Mouse (Mus musculus): ENCODE results near the gene 9130230L23Rik.

DNA sequence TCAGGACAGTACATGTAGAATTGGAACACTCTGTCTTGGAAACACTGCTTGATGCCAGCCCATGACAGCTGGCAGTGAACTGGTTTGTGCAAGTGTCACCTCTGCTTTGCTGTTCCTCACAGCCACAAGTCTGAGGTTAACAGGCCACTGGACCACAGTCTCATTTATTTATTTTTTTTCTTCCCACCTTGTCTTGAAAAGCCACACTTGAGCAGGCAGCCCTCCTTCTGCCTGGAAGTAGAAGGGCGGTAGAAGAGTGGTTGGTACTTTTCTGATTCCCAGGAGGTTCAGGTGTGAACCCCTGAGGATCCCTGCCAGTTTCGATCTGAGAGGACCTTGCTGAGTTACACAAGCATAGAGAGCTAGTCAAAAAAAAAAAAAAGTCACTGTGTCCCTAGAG, 70.3 kb downstream of the 9130230L23Rik start:
- TF ChIP-seq CTCF (IDR thresholded peaks at IDR 0.05; ENCODE audit: low read depth) (no peak), EP300 (IDR thresholded peaks at IDR 0.05; ENCODE audit: low read depth) (no peak)
